Comparison of ENCODE assay signal across 8 mouse cellular contexts in genomic region chrX:10117065-10117719, GRCm38 (mm10). TPM values are rescaled to one million over a fixed set of nuclear protein-coding genes. Genes with fewer than 3 reads are reported as not detected.
DNase-seq lines count a peak whose midpoint lies in the region; ATAC-seq and TF ChIP-seq lines count a peak whose summit lies in the region.

Gene Srpx, minus strand, starts transcription at chrX:10117709.

- H3K4me3 ChIP-seq in embryonic fibroblast, embryonic 13.5 days (ENCODE audit: insufficient read depth, low read length): peak within 1 kb of the TSS; percentile 16; the same call in 1 of the 2 replicates
- H3K4me3 ChIP-seq in intestine, embryonic 16.5 days (ENCODE audit: low read length): peak within 1 kb of the TSS; percentile 45
- H3K4me3 ChIP-seq in midbrain, embryonic 14.5 days (replicated peaks; ENCODE audit: low read depth, low read length): peak within 1 kb of the TSS; percentile 28

- no peaks in the 10 kb centered on the region for H3K36me3 ChIP-seq in intestine, embryonic 16.5 days (ENCODE audit: control insufficient read depth, insufficient read depth, low read length)
- no peaks in the 10 kb centered on the region for H3K36me3 ChIP-seq in midbrain, embryonic 14.5 days (ENCODE audit: control insufficient read depth, insufficient read depth, low read length)

- 11% methylated on average over 19 of the region's 19 CpGs for WGBS in intestine, embryonic 16.5 days
- WGBS in midbrain, embryonic 14.5 days: 23% methylated on average over 19 of the region's 19 CpGs

- H3K4me1 ChIP-seq in embryonic fibroblast, embryonic 13.5 days (ENCODE audit: control insufficient read depth, insufficient read depth, low read length): no peaks in the 10 kb centered on the region; the same call in 1 of the 2 replicates
- H3K4me1 ChIP-seq in intestine, embryonic 16.5 days (ENCODE audit: control insufficient read depth, insufficient read depth, low read length): no peaks in the 10 kb centered on the region
- no peaks in the 10 kb centered on the region for H3K4me1 ChIP-seq in midbrain, embryonic 14.5 days (ENCODE audit: control insufficient read depth, insufficient read depth, low read length)

- H3K9me3 ChIP-seq in intestine, embryonic 16.5 days (ENCODE audit: control insufficient read depth, low read length): no peaks in the 10 kb centered on the region
- no peaks in the 10 kb centered on the region for H3K9me3 ChIP-seq in midbrain, embryonic 14.5 days (ENCODE audit: control insufficient read depth, low read length)

- TF ChIP-seq CTCF in embryonic fibroblast, embryonic 13.5 days (IDR thresholded peaks at IDR 0.05; ENCODE audit: borderline replicate concordance, insufficient read depth, low read length): no peak

- H3K27me3 ChIP-seq in intestine, embryonic 16.5 days (replicated peaks; ENCODE audit: control insufficient read depth, insufficient read depth, low read length): no peaks in the 10 kb centered on the region
- H3K27me3 ChIP-seq in midbrain, embryonic 14.5 days (ENCODE audit: control insufficient read depth, insufficient read depth, low read length): no peaks in the 10 kb centered on the region

- DNase-seq in left cerebral cortex, postnatal 4 days: peak; percentile 20
- DNase-seq in left cerebral cortex, adult 18-20 months (ENCODE audit: low spot score in 2 of 2): no peak
- DNase-seq in midbrain, embryonic 14.5 days: peak; percentile 50
- DNase-seq in left cerebral cortex, adult 11 months (ENCODE audit: low spot score): no peak
- no peak for DNase-seq in natural killer cell, adult 2 months (ENCODE audit: low spot score in 2 of 2)

- H3K9ac ChIP-seq in intestine, embryonic 16.5 days (ENCODE audit: low read depth, low read length): peak within 1 kb of the TSS; percentile 63
- H3K9ac ChIP-seq in midbrain, embryonic 14.5 days (replicated peaks; ENCODE audit: low read length): peak within 1 kb of the TSS; percentile 43; the same call in 1 of the 2 replicates

- intact Hi-C loops in left cerebral cortex, postnatal 4 days (cut with DNase I): no loop called here

- peak within 1 kb of the TSS; percentile 51 for H3K4me2 ChIP-seq in intestine, embryonic 16.5 days (ENCODE audit: low read depth, low read length)
- H3K4me2 ChIP-seq in midbrain, embryonic 14.5 days (ENCODE audit: low read length): peak within 1 kb of the TSS; percentile 55

- H3K27ac ChIP-seq in embryonic fibroblast, embryonic 13.5 days (ENCODE audit: insufficient read depth, low read length): peak within 1 kb of the TSS; percentile 34; the same call in 1 of the 2 replicates
- no peak within 1 kb of the TSS for H3K27ac ChIP-seq in intestine, embryonic 16.5 days (ENCODE audit: low read length)
- no peak within 1 kb of the TSS for H3K27ac ChIP-seq in midbrain, embryonic 14.5 days (replicated peaks; ENCODE audit: low read depth, low read length)

- TF ChIP-seq POLR2A in embryonic fibroblast, embryonic 13.5 days (IDR thresholded peaks at IDR 0.05; ENCODE audit: low read depth, low read length): peak; percentile 46

- ATAC-seq in intestine, embryonic 16.5 days: peak; percentile 48; the same call in 1 of the 2 replicates
- peak; percentile 34; the same call in 1 of the 2 replicates for ATAC-seq in midbrain, embryonic 14.5 days (ENCODE audit: low FRiP score, low TSS enrichment)
- no peak for ATAC-seq in granulocyte monocyte progenitor cell, adult 5-6 weeks (replicated peaks; ENCODE audit: poor library complexity, severe bottlenecking)

RNA-seq across cellular contexts. Expression of gene Srpx, which starts in this region (rescaled TPM):
- 1 to 10 TPM; 2.1 to 2.2 TPM for total RNA-seq in left cerebral cortex, postnatal 4 days (2021)
- total RNA-seq in left cerebral cortex, adult 18-20 months (2021): under 1 TPM; 0.40 to 0.73 TPM
- polyA plus RNA-seq in embryonic fibroblast, embryonic 13.5 days (2011; ENCODE audit: insufficient read length, low read depth, missing spikeins): 46.9 and 95.8 TPM in 2 replicates
- 17.9 and 18.2 TPM in 2 replicates for polyA plus RNA-seq in intestine, embryonic 16.5 days (2015; fragmentation: Nextera tagmentation; extraction: Ambion mirVana)
- polyA plus RNA-seq in midbrain, embryonic 14.5 days (2014; fragmentation: Nextera tagmentation; extraction: Ambion mirVana): 0.76 and 3.1 TPM in 2 replicates
- not detected in 2 replicates for total RNA-seq in granulocyte monocyte progenitor cell, adult 5-6 weeks (2014; fragmentation: Nextera tagmentation)
- total RNA-seq in granulocyte monocyte progenitor cell, adult 5-6 weeks (2017): not detected in 2 replicates

Comparison
In these comparisons a context has a peak if more than half of its experiments do, and no peak if none do; other contexts are left out.
1. DNase-seq: peak in left cerebral cortex, postnatal 4 days (single experiment) and midbrain, embryonic 14.5 days (single experiment); none in left cerebral cortex, adult 18-20 months (0 of 2), left cerebral cortex, adult 11 months (single experiment) and natural killer cell, adult 2 months (0 of 2).
2. Peak in every context shown above with its lines, with median percentiles within 50 percentile points of each other: H3K4me3 ChIP-seq.